21 mouse cellular contexts compared by ENCODE assay signal in genomic region chr2:29532921-29533320, GRCm38 (mm10).
DNase-seq lines count a peak whose midpoint lies in the region; ATAC-seq and TF ChIP-seq lines count a peak whose summit lies in the region.
"Had no signal": no experiment of that assay in that cellular context is flagged by ENCODE, and none has a peak within 500 bp of the region (broad histone marks: within the 10 kb centered on the region; RNA-seq: fewer than 3 reads in every experiment).

No protein-coding gene starts in this region.

- no peaks in the 10 kb centered on the region for H3K27me3 ChIP-seq in heart, embryonic 10.5 days (ENCODE audit: insufficient read depth, poor library complexity, severe bottlenecking)
- no peaks in the 10 kb centered on the region for H3K27me3 ChIP-seq in heart, embryonic 11.5 days (ENCODE audit: control insufficient read depth, insufficient read depth, low read length)
- no peaks in the 10 kb centered on the region for H3K27me3 ChIP-seq in kidney, adult 2 months (replicated peaks; ENCODE audit: control insufficient read depth, insufficient read depth, low read length)
- no peaks in the 10 kb centered on the region for H3K27me3 ChIP-seq in kidney, embryonic 14.5 days (ENCODE audit: control insufficient read depth, insufficient read depth, low read length)
- no peaks in the 10 kb centered on the region for H3K27me3 ChIP-seq in liver, adult 2 months (ENCODE audit: control insufficient read depth, insufficient read depth, low read length)
- H3K27me3 ChIP-seq in liver, embryonic 12.5 days (replicated peaks) = no peaks in the 10 kb centered on the region
- H3K27me3 ChIP-seq: Patski had no signal

- H3K9ac ChIP-seq in heart, embryonic 11.5 days (ENCODE audit: low read depth, low read length) = no peak overlapping the region
- H3K9ac ChIP-seq in kidney, embryonic 14.5 days (ENCODE audit: low read depth, low read length) = no peak overlapping the region
- no peak overlapping the region for H3K9ac ChIP-seq in liver, adult 2 months (ENCODE audit: low read depth, low read length)
- H3K9ac ChIP-seq in liver, embryonic 12.5 days = no peak overlapping the region

- H3K4me1 ChIP-seq in heart, embryonic 10.5 days = peaks cover 40% of the 10 kb centered on the region
- peaks cover 22% of the 10 kb centered on the region for H3K4me1 ChIP-seq in heart, embryonic 11.5 days (ENCODE audit: control insufficient read depth, insufficient read depth, low read length)
- no peaks in the 10 kb centered on the region for H3K4me1 ChIP-seq in kidney, adult 2 months (ENCODE audit: control insufficient read depth, insufficient read depth, low read length)
- H3K4me1 ChIP-seq in kidney, embryonic 14.5 days (ENCODE audit: control insufficient read depth, insufficient read depth, low read length) = no peaks in the 10 kb centered on the region
- H3K4me1 ChIP-seq in liver, adult 2 months (ENCODE audit: control insufficient read depth, insufficient read depth, low read length) = no peaks in the 10 kb centered on the region
- H3K4me1 ChIP-seq in liver, embryonic 12.5 days = no peaks in the 10 kb centered on the region

- peak overlapping the region; percentile 57; the same call in 1 of the 2 replicates for H3K27ac ChIP-seq in heart, embryonic 10.5 days
- no peak overlapping the region for H3K27ac ChIP-seq in heart, embryonic 11.5 days (ENCODE audit: low read depth, low read length)
- H3K27ac ChIP-seq in kidney, adult 2 months (ENCODE audit: insufficient read depth, low read depth, low read length) = no peak overlapping the region
- H3K27ac ChIP-seq in kidney, embryonic 14.5 days (ENCODE audit: low read depth, low read length) = no peak overlapping the region
- no peak overlapping the region for H3K27ac ChIP-seq in liver, adult 2 months (replicated peaks; ENCODE audit: insufficient read depth, low read depth, low read length)
- no peak overlapping the region for H3K27ac ChIP-seq in liver, embryonic 12.5 days

- H3K4me2 ChIP-seq in heart, embryonic 11.5 days = no peak overlapping the region
- no peak overlapping the region for H3K4me2 ChIP-seq in kidney, embryonic 14.5 days (replicated peaks; ENCODE audit: low read depth, low read length)
- H3K4me2 ChIP-seq in liver, embryonic 12.5 days = no peak overlapping the region

- DNase-seq in heart, embryonic 10.5 days (ENCODE audit: low spot score) = no peak
- peak; percentile 53 for DNase-seq in kidney, adult 2 months
- DNase-seq in kidney, postnatal 4 days = no peak
- peak; percentile 56 for DNase-seq in kidney, adult 9 months
- peak; percentile 28 for DNase-seq in liver, adult 2 months (ENCODE audit: extremely low read depth, low read depth, low spot score)
- DNase-seq: adrenal gland, adult 2 months; adrenal gland, adult 8-10 months; adrenal gland, postnatal 10 days; adrenal gland, postnatal 14 days; adrenal gland, postnatal 25 days; adrenal gland, postnatal 36 days; B cell, adult 2 months; cerebellum, adult 11 months; cerebellum, adult 11-12 months had no signal

- no peak overlapping the region for H3K4me3 ChIP-seq in heart, embryonic 10.5 days
- no peak overlapping the region for H3K4me3 ChIP-seq in heart, embryonic 11.5 days (ENCODE audit: low read depth, low read length)
- H3K4me3 ChIP-seq in kidney, adult 2 months (ENCODE audit: insufficient read depth, low read depth, low read length) = no peak overlapping the region
- no peak overlapping the region for H3K4me3 ChIP-seq in kidney, embryonic 14.5 days (ENCODE audit: low read length)
- no peak overlapping the region for H3K4me3 ChIP-seq in liver, adult 2 months (ENCODE audit: insufficient read depth, low read depth, low read length)
- no peak overlapping the region for H3K4me3 ChIP-seq in liver, embryonic 12.5 days

- no peak for TF ChIP-seq POLR2A in kidney, adult 2 months (IDR thresholded peaks at IDR 0.05; ENCODE audit: low read depth, low read length)
- no peak for TF ChIP-seq POLR2A in liver, adult 2 months (IDR thresholded peaks at IDR 0.05; ENCODE audit: extremely low read depth, insufficient read depth, low read length)

- ATAC-seq in heart, embryonic 11.5 days (replicated peaks; ENCODE audit: insufficient number of reproducible peaks, low FRiP score, low TSS enrichment) = no peak
- ATAC-seq in kidney, embryonic 14.5 days (ENCODE audit: low FRiP score, low TSS enrichment) = no peak
- ATAC-seq in liver, embryonic 12.5 days = no peak
- ATAC-seq: activated CD4-positive, CD25-positive, alpha-beta regulatory T cell, adult 4 months; CD4-positive, CD25-positive, alpha-beta regulatory T cell, adult 4 months; Patski had no signal

- no peaks in the 10 kb centered on the region for H3K36me3 ChIP-seq in heart, embryonic 10.5 days
- no peaks in the 10 kb centered on the region for H3K36me3 ChIP-seq in heart, embryonic 11.5 days (ENCODE audit: control insufficient read depth, insufficient read depth, low read length)
- H3K36me3 ChIP-seq in kidney, adult 2 months (ENCODE audit: control insufficient read depth, insufficient read depth, low read length) = no peaks in the 10 kb centered on the region
- no peaks in the 10 kb centered on the region for H3K36me3 ChIP-seq in kidney, embryonic 14.5 days (ENCODE audit: control insufficient read depth, insufficient read depth, low read length)
- no peaks in the 10 kb centered on the region for H3K36me3 ChIP-seq in liver, adult 2 months (ENCODE audit: control insufficient read depth, insufficient read depth, low read length)
- H3K36me3 ChIP-seq in liver, embryonic 12.5 days = no peaks in the 10 kb centered on the region
- H3K36me3 ChIP-seq: G1E had no signal

- TF ChIP-seq CTCF in kidney, adult 2 months (conservative IDR thresholded peaks at IDR 0.05; ENCODE audit: insufficient read depth, insufficient read length, low read depth, low read length) = no peak
- no peak for TF ChIP-seq CTCF in liver, adult 2 months (IDR thresholded peaks at IDR 0.05; ENCODE audit: low read depth, low read length)

- WGBS in heart, embryonic 10.5 days = 78% methylated on average over 5 of the region's 5 CpGs
- WGBS in heart, embryonic 11.5 days (ENCODE audit: insufficient replicate concordance) = 85% methylated on average over 5 of the region's 5 CpGs
- 59% methylated on average over 5 of the region's 5 CpGs for WGBS in kidney, adult 2 months
- WGBS in kidney, embryonic 14.5 days = 80% methylated on average over 5 of the region's 5 CpGs
- WGBS in liver, adult 2 months = 49% methylated on average over 5 of the region's 5 CpGs
- WGBS in liver, embryonic 12.5 days (ENCODE audit: insufficient replicate concordance) = 64% methylated on average over 5 of the region's 5 CpGs

- H3K79me2 ChIP-seq in liver, adult 2 months (ENCODE audit: control insufficient read depth, insufficient read depth, low read length) = no peaks in the 10 kb centered on the region

- no peaks in the 10 kb centered on the region for H3K9me3 ChIP-seq in heart, embryonic 10.5 days
- H3K9me3 ChIP-seq in heart, embryonic 11.5 days (replicated peaks; ENCODE audit: control insufficient read depth, low read length) = no peaks in the 10 kb centered on the region
- no peaks in the 10 kb centered on the region for H3K9me3 ChIP-seq in kidney, embryonic 14.5 days (ENCODE audit: control insufficient read depth, low read length)
- H3K9me3 ChIP-seq in liver, embryonic 12.5 days (replicated peaks) = no peaks in the 10 kb centered on the region
- H3K9me3 ChIP-seq: G1E had no signal

Comparison
In these comparisons a context has a peak if more than half of its experiments do, and no peak if none do; other contexts are left out.
1. DNase-seq: peak in kidney, adult 2 months (single experiment), kidney, adult 9 months (single experiment) and liver, adult 2 months (single experiment); none in heart, embryonic 10.5 days (single experiment) and kidney, postnatal 4 days (0 of 2).